Mouse (Mus musculus) cortical plate, adult 2 months (tissue): ENCODE data around the gene Acvr1.

Experiments
- CTCF ChIP-seq: fragments of 200-500 bp; IDR thresholded peaks from 2 replicates; pipeline ENCODE4 v1.5.1; 2011; ENCODE audit warnings: mild to moderate bottlenecking, control low read depth, low read length; ENCODE audit not compliant: insufficient read depth; ENCODE audit errors: extremely low read depth
- POLR2A ChIP-seq: fragments of 200-500 bp; IDR thresholded peaks from 2 replicates; pipeline ENCODE4 v1.6.1; 2011; ENCODE audit warnings: mild to moderate bottlenecking, low read length, control low read depth; ENCODE audit not compliant: insufficient read depth; ENCODE audit errors: extremely low read depth

DNA sequence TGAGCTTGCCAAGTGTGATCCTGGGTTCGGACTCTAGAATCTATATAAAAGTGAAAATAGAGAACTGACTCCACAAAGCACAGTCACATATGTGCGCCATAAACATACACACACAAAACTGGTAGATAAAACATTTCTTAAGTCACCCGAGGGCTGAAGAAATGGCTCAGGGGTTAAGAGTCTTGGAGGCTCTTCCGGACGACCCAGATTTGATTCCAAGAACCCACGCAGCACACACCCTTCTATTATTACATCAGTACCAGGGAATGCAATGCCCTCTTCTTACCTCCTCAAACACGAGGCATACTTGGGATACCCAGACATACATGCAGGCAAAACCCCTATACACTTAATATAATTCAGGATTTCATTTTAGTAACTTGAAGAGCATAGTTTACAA is 97.1 kb downstream of the Acvr1 start, which contains the start of gene Gm17409:
- TF ChIP-seq CTCF: no peak
- TF ChIP-seq POLR2A: no peak
